Mouse (Mus musculus) spleen, postnatal 4 days (tissue): ENCODE measurements at regions not wholly inside any gene's neighbourhood (a gene's known extent, or its start where the extent isn't known, plus 50 kb on each side); places are given as distances from the start of the nearest gene placed in this dataset.
"Not testable (repeated sequence)": the region's sequence is repeated elsewhere in the genome, so short reads cannot be mapped to it uniquely, and the experiment has no call there.

Experiments used
- DNase-seq, 2 experiments: peaks; one replicate each; pipeline ENCODE4 v3.0.0; 2022; ENCODE audit warnings: low spot score in 2 of 2

DNA sequence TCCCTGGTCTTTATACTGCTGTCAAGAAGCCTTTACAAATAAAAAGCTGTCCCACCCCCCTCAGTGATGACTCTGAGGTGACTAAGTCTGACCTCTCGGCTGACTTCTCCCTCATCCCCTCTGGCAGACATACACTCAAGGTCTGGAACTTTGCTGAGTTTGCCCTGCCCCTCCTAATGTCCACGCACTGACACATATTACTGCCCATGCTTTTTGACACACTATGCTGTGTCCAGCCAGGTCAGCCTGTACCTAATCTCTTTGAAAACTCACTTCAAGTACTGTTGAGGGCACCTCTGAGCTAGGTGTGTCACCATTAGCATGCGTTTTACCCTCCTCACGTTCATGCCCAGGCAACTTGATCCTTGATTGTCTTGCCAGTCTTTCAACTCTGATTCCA is 164.9 kb upstream of the Frmd6 start:
- no peak for DNase-seq

DNA sequence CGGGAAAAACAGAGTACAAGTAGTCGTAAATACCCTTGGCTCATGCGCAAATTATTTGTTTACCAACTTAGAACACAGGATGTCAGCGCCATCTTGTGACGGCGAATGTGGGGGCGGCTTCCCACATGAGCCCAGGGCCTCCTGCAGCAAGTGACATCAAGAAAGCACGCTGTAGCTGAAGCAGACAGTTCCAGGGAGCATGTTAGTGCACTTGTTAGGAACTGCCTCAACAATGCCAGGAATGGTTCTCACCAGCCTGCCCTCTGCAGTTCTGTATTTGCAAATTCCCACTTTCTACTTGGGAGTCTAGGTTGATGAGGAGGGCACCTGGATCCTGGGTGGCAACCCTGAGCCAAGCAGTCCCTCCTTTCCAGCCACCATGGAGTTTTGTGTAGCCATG is 157.2 kb upstream of the Frmd6 start:
- DNase-seq = not testable (repeated sequence)

DNA sequence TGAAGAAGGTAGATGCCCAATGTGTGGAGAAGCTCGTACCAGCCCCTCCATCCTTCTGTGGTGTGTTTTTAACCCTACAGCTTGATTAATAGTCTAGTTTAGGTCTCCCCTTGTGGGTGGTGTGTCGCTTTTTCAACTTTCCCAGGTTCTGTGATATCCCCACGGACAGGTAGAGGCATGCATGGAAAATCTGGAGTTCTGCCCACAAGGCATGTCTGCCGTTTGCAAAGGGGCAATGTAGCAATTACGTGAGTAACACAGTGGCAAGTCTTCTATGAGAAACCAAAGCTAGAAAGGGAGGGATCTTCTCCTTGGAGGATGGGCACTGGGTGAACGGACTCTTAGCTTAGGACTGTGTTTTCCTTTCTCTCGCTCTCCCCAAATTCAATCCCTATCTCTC is 153.2 kb upstream of the Frmd6 start:
- no peak for DNase-seq

DNA sequence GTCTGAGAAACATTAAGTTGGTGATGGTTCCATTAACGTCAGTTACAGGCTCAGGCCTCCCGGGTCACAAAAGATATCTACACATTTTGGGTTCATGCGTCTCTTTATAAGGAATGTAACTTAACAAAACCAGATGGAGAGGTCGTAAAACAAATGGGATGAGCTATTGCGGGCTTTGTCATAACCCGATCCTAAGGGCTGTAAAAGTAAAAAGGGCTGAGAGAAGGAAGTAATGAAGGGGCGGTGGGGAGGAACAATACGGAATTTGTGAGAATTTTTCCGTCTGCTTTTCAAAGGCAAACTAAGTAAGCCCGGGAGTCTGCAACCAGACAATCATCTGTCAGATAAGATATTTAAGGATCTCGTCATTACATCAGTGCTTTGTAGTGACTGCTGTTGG is 152.1 kb upstream of the Frmd6 start:
- no peak for DNase-seq

GRCm38 (mm10) chr12:70674144-70674543 is 151.2 kb upstream of the Frmd6 start:
- DNase-seq = no peak

- DNase-seq = no peak
These were observed 149.5 kb upstream of the Frmd6 start for GRCm38 (mm10) chr12:70675846-70676245.

DNA sequence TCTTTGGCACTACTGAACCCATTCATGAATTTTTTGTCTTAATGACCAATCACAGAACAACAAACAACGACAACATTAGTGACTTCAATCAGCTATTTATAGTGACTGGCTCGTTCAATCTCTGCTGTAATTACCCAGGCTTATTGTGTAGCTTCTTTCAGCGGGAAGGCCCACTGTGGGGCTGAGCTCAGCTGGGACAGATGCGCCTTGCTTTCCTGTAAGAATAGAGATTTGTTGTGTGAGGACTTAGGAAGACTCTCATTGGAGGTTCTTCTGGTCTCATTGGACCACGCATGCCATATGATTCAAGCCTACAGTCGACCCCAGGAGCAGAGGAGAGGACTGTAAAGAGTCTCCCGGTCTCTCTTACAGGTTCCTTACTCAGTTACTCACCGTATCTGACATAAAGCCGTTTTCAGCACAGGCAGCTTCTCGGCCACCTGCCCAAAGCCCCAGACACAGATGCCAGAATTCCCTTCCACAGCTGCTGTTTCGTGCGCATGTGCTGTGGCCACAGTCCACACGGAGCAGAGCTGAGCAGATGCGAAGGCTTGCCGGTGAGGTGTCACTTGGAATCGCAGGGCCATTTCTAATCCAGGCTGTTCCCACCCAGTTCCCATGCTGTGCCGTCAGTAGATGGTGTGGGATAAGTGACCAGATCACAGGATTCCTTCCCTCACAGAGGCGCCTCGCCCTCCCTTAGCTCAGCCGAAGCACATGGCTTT is 145.5 kb upstream of the Frmd6 start:
- DNase-seq = no peak

- no peak for DNase-seq
These were observed 143.8 kb upstream of the Frmd6 start for GRCm38 (mm10) chr12:70681407-70681990.

DNA sequence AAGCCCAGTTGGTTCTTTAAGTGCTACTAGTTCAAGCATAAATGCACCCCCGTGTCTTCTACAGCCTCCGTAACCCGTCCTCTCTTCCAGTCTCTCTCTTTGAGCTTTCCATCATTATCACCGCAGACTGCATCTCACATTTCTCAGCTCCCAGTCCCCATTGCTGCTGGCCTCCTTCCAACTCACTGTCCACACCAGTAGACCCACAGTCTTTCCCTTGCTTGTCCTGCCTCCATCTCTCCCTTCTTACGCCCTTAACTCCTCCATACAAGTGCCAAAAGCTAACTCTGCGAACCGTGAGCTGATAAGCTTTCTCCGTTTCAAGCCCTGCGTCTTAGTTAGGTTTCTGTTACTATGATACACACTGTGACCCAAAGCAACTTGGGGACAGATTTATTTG is 141.0 kb upstream of the Frmd6 start:
- no peak for DNase-seq

GRCm38 (mm10) chr12:70685432-70685831 is 139.9 kb upstream of the Frmd6 start:
- DNase-seq = no peak

- no peak for DNase-seq
These were observed 139.0 kb upstream of the Frmd6 start for GRCm38 (mm10) chr12:70686337-70686736.

GRCm38 (mm10) chr12:70686971-70687370 is 138.3 kb upstream of the Frmd6 start:
- DNase-seq = no peak

DNA sequence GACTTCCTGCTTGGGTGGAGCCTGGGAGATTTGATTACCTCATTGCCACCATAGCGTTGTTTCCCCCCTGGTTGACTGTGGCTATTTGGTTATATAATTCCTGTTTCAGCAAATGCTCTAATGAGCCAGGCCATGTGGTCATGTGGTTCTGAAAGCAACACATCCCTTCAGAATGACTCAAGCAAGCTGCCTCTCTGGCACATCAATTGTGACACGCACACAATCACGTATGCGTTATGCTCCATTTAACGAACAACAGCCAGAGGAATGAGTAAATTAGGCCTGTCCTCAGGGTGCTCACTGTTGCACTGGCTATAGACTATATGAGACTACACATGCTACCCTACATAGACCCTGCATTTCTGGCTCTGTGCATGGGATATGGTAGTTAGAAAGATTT is 130.2 kb upstream of the Frmd6 start:
- no peak for DNase-seq

GRCm38 (mm10) chr12:70696256-70696655 is 129.1 kb upstream of the Frmd6 start:
- no peak for DNase-seq

DNA sequence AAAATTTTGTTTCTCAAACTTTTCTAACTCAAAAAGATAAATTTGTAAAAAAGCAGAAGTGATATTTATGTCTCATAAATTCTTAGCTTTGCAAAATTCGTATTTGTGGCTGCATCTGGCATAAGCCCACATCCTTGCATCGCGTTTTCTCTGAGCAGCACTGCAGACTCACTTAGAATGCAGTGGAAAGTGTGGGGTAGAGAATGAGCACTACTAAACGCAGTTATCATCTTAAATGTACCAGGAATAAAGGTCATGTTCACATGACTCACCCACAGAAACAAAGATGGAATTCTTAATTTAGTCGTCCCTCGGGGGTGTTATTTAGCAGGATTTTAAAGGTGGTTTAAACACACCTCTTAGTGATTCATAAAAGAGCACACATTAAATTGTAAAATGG is 126.8 kb upstream of the Frmd6 start:
- DNase-seq = no peak

GRCm38 (mm10) chr12:70702473-70702872 is 122.8 kb upstream of the Frmd6 start:
- no peak for DNase-seq

DNA sequence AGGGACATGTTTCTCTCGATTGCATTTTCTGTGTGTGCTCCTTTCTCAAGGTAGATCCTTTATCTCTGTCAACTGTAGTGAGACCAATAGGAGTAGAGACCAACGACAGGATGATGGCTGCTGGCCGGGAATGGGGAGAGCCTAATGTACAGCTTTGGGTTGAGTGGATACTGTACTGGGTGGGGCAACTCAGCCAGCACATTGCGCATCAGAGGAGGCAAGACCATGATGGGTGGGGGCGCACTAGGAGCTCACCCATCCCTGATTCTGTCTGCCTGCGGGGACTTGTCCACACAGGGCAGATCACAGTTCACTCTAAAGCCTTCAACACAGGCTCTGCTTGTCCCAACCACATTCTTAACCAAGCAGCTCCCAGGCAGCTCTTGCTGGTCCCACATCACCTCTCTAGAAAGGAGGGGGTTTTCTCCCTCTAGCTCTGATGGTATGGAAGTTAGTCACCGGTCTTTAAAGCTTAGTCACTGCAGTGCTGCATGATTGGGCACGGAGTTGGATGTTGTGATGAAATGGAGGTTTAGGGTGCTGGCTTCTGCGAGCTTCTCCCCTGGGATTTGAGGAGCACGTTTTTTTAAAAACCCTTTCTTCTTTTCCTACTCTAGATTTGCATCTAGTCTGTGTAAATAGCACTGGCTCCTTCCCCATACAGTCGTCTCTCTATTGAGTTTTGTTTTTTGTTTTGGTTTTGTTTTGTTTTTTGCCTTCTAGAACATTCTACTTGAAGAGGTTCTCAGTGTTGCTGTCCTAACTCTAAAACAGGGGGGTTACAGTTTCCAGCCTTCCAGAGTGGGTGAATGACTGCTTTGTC is 118.3 kb upstream of the Frmd6 start:
- DNase-seq = no peak

DNA sequence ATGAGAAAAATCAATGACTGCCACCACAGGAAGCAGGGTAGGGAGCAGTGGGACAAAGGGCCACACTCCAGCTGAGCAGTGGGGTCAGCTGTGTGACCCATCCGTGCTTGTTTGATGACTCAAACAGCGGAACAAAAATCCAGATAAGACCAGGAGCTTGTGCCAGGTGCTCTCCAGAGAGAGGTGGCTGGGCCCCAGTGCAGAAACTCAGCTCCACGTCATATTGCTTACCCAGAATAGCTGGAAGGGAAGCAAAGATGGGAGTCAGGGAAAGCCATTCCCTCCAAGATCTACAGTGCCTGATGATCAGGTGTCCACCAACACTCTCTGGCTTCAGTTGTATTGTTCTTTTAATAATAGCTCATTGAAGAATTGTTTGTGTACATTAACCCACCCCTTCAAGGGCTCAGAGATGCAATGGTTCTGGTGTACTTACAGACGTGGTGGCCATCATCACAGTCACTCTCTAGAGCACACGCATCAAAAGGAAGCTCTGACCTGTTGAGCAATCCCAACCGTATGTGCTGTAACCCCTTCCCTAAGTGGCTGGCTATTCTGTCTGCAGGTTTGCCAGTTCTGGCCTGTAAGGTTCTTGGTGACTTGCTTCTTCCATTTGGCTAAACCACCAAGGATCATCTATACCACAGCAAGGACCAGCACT is 117.6 kb upstream of the Frmd6 start:
- DNase-seq = no peak

DNA sequence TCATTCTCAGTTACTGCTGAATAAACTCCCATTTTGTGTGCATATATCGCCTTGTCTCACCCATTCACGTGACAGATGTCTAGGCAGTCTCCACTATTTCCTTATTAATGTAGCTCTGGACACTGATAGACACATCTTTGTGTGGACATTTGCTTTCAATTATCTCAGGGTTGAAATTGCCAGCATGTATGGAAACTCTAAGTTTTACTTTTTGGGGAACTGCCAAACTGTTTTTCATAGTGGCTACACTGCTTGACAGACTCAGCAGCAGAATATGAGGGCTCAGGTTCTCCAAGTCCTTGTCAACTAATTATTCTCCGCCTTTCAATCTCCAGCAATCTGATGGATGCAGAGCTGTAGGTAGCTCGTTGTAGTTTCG is 117.0 kb upstream of the Frmd6 start:
- DNase-seq = no peak

DNA sequence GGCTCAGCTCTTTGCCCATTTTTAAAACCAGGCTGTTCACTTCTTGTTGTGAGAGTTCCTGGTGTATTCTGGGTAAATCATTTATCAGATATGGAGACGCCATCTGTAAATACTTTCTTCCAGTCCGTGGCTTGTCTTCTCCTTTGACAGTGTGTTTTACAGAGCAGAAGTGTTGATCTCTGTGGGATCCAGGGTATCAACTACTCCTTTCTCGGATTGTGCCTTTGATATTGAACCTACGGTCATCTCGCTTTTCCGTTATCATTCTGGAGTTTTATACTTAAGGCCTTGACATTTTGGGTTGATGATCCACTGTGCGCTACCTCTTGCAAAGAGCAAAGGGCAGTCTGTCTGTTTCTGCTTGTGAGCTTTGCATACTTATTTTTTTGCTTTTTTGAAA is 115.0 kb upstream of the Frmd6 start:
- no peak for DNase-seq

GRCm38 (mm10) chr12:70711030-70711429 is 114.3 kb upstream of the Frmd6 start:
- no peak for DNase-seq

DNA sequence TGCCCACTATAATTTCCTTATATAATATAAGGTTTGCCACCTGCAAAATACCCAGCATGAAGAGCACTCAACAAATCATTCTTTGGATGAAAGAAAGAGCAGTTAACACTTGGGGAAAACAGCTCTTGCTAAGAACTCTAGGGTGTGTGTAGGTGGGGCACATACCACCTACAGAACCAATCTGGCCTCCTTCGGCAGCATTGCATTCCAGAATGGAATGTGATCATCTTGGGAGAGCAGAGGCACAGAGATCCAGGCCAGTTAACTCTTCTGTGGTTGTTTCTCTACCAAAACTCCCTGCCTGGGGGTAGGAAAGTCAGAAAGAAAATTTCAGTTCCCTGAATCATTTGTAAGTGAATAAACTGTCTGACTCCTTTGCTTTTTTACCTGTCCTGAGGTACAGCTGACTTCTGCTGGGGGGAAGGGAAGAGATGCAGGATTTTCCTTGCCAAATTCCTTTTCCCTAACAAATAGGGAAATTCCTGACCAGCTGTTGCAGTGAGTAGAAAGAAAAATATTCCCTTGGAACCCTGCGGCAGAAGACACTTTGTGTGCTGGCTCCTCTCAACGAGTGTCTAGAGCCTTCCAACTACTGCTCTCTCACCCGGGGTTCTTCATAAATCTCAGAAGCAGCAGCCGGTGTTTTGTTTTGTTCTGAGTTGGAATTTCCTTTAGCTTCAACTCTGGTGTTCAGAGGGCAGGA is 112.8 kb upstream of the Frmd6 start:
- DNase-seq = no peak
